Mouse (Mus musculus) spleen, adult 10 weeks (tissue): ENCODE data around the gene Mab21l1. TPM values are rescaled to one million over a fixed set of nuclear protein-coding genes. Genes with fewer than 3 reads are reported as not detected.

Source experiments
- polyA plus RNA-seq: library from polyadenylated mRNA; stranded (reverse); fragments of 350-450 nt; fragmentation: Illumina TruSeq; extraction: RNeasy Lipid Tissue Mini Kit (QIAGEN cat#74804); gene quantifications from one replicate; pipeline ENCODE4 v1.2.3, GENCODE M21; 2015; ENCODE audit warnings: low replicate concordance; ENCODE audit not compliant: insufficient read depth

The Mab21l1 gene
- not detected for polyA plus RNA-seq

DNA sequence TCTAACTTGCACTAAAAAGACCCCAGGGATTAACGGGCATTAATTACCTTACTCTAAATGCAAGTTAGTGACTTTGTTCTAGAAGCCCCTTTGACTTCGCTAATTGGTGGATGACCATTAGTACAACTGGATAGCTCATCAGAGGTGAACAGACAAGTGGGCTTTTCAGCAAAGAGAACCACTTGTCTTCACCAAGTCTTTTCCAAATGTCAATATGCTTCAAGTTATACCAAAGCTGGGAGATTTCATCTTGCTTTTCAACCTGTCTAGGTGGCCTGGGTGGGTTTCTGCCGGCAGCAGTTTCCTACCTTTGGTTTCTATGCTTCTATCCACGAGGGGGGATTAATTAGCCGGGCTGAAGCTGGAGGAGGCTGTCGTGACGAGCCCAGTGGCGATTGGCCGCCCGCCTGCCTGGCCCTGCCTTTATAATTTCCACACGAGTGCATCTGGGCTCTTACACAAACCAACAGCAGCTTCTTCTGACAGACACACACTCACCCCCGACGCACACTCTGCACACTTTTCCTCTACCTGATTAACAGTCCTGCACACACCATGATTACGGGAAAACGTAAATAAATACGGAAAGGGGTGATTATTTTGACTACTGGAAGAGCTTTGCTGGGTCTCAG, at the start of gene Mab21l1:
TSS of gene Mab21l1 (plus strand) at position 455 of the 632 bp plus-strand sequence.

